Mouse (Mus musculus): ENCODE data around the gene Tcstv1.
"Not testable (repeated sequence)": the region's sequence is repeated elsewhere in the genome, so short reads cannot be mapped to it uniquely, and the experiment has no call there.

DNA sequence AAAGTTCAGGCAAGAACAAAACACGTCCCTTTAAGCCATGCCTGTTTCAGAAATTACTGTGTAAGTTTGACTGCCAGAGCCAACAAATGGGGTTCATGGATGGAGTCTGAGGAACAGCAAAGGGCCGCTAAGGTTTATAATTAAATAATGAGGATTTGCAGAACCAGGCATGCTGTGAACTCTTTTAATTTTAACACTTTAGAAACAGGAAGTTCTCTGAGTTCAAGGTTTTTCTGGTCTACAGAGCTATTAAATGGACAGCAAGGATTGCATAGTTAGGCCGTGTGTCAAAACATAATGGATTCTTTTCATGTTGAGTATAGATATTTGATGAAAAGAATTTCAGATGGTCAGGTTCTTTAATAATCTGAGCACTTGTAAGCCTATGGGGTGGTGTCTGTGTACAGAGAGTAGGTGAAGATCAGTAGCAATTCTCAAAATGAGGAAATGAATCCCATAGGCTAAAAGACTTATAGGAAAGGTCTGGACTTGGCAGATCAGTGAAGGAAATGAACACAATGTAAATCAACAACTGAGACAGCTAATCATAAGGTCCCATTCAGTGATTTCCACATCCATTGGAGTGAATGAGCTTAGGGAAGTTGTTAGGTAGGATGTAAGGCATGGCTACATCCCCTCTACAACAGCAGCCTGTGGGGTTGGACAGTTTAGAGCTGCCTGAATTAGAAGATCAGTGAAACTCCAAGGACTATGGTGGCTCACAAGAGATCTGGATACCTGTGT is 30.2 kb upstream of the Tcstv1 start:
- TF ChIP-seq POLR2A (IDR thresholded peaks at IDR 0.05; ENCODE audit: extremely low read depth, insufficient read depth, low read length); CTCF (IDR thresholded peaks at IDR 0.05; ENCODE audit: low read depth, low read length): not testable (repeated sequence)

Data from liver, adult 2 months (tissue).